Mouse (Mus musculus) testis, adult 2 months (tissue): ENCODE data around the gene Foxo3.

Experiments
- CTCF ChIP-seq: fragments of 200-500 bp; IDR thresholded peaks from 2 replicates; pipeline ENCODE4 v1.5.1; 2012; ENCODE audit warnings: low read depth, mild to moderate bottlenecking, inconsistent platforms, low read length, moderate library complexity; ENCODE audit not compliant: control insufficient read depth, insufficient read depth, insufficient replicate concordance
- POLR2A ChIP-seq: fragments of 200-500 bp; IDR thresholded peaks from 2 replicates; pipeline ENCODE4 v1.6.1; 2012; ENCODE audit warnings: low read depth, mild to moderate bottlenecking, inconsistent platforms, low read length, moderate library complexity; ENCODE audit not compliant: control insufficient read depth

DNA sequence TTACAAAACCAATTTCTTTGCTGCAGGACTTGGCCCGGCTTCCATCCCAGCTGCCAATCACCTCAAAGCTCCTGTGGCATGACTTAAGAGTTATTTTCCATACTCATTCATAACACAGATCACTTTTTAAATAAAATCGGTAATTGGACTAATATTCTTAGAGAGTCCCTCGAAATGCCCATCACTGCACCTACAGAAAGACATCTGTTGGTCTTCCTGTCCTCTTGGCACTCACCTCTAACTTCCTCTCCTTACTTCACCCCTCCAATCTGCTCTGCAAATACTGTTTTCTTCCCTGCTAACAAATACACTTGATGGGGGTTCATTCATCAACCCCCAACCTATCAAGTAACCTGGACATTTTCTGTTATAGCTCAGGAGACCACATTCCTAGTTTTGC, 30.9 kb downstream of the Foxo3 start:
- no peak for TF ChIP-seq CTCF
- TF ChIP-seq POLR2A: no peak
